Mouse (Mus musculus) liver, embryonic 13.5 days (tissue): ENCODE data around the gene Amd1. TPM values are rescaled to one million over a fixed set of nuclear protein-coding genes. Genes with fewer than 3 reads are reported as not detected.

Source experiments
- ATAC-seq: fragments of 200-750 bp; cut with Nextera tagmentation; 2 replicates; pipeline ENCODE4 v1.8.0; 2017; ENCODE audit warnings: low read depth, mild to moderate bottlenecking, moderate number of reproducible peaks, moderate library complexity
- DNase-seq: peaks from one replicate; pipeline ENCODE4 v3.0.0; 2022
- H3K27ac ChIP-seq: fragments of 300-500 bp; sonication (generic); 2 replicates; pipeline ENCODE4 v1.5.1; 2015; ENCODE audit warnings: moderate library complexity, mild to moderate bottlenecking, inconsistent platforms
- H3K27me3 ChIP-seq: fragments of 300-500 bp; sonication (generic); 2 replicates; pipeline ENCODE4 v1.6.1; 2015; ENCODE audit warnings: mild to moderate bottlenecking, inconsistent platforms
- H3K36me3 ChIP-seq: fragments of 300-500 bp; sonication (generic); 2 replicates; pipeline ENCODE4 v1.6.1; 2015; ENCODE audit warnings: mild to moderate bottlenecking, inconsistent platforms
- H3K4me1 ChIP-seq: fragments of 300-500 bp; sonication (generic); replicated peaks from 2 replicates; pipeline ENCODE4 v1.6.1; 2015; ENCODE audit warnings: inconsistent platforms
- H3K4me2 ChIP-seq: fragments of 300-500 bp; sonication (generic); 2 replicates; pipeline ENCODE4 v1.6.1; 2015; ENCODE audit warnings: inconsistent platforms, mild to moderate bottlenecking, moderate library complexity
- H3K4me3 ChIP-seq: fragments of 300-500 bp; sonication (generic); replicated peaks from 2 replicates; pipeline ENCODE4 v1.5.1; 2015; ENCODE audit warnings: mild to moderate bottlenecking, inconsistent platforms
- H3K9ac ChIP-seq: fragments of 300-500 bp; sonication (generic); 2 replicates; pipeline ENCODE4 v1.6.1; 2015; ENCODE audit warnings: mild to moderate bottlenecking, inconsistent platforms
- H3K9me3 ChIP-seq: fragments of 300-500 bp; sonication (generic); replicated peaks from 2 replicates; pipeline ENCODE4 v1.6.1; 2016; ENCODE audit warnings: inconsistent platforms
- WGBS: fragments of 180-500 bp; shearing (Covaris S2); methylation state at CpG from one replicate; pipeline ENCODE4 v1.1.7; 2015; ENCODE audit not compliant: insufficient replicate concordance; 5-methylcytosine and 5-hydroxymethylcytosine counted together
- polyA plus RNA-seq: library from polyadenylated mRNA; unstranded; fragments of >200 nt; fragmentation: Nextera tagmentation; extraction: Ambion mirVana; gene quantifications from 2 replicates; pipeline ENCODE4 v1.2.1, GENCODE M21; 2015

Amd1 gene
- polyA plus RNA-seq, 1 experiment from 2014 or later: 58.0 TPM

DNA sequence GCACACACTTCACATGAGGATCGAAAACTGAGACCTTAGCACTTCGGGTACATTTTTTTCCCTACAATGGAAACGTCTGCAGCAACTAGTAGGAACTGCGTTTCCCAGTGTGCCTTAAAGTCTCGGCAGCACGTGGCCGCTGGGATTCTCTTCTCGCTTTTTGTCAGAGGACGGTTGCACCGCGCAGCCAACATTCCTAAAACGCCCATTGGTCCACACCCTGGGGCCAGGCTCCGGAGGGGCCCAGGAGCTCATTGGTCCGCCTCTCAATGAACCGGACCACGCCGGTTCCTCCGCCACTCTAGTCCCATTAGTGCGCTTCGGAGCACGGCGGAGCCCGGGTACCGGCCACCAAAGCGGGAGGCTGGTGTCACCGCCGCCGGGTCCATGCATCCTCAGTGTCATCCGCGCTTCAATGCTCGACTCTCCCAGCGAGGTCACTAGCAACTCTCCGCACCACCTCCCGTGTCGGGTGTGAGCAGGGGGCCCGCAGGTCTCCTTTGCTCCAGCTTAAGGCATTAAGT, 1.3 kb downstream of the Amd1 start:
- peaks cover 52% of the 10 kb centered on the region for H3K4me1 ChIP-seq
- peaks cover 15% of the 10 kb centered on the region; the same call in 1 of the 2 replicates for H3K36me3 ChIP-seq
- DNase-seq (peak; percentile 86), ATAC-seq (peak; percentile 85)
- no peaks in the 10 kb centered on the region for H3K27me3 ChIP-seq
- peak overlapping the region; percentile 90 for H3K4me3 ChIP-seq
- no peaks in the 10 kb centered on the region; the same call in 1 of the 2 replicates for H3K9me3 ChIP-seq
- H3K9ac ChIP-seq: peak overlapping the region; percentile 98
- peak overlapping the region; percentile 86 for H3K4me2 ChIP-seq
- peak overlapping the region; percentile 93 for H3K27ac ChIP-seq
- under 1% methylated on average over 36 of the region's 36 CpGs for WGBS

DNA sequence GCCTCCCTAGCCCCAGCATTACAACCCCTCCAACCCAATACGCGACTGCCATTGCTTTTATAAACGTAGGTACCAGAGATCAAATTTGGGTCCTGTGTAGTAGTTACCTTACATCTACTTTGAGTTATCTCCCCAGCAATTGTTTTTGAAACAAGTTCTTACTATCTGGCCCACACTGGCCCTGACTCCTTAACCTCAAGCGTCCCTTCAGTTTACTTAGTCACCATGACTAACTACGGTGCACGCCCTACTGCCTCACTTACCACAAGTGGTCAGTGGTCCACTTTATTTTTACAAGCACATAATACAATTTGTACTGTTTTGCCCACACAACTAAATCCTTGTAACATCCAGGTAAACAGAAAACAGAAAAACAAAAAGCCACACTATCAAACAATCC, 9.3 kb downstream of the Amd1 start:
- no peaks in the 10 kb centered on the region for H3K27me3 ChIP-seq
- H3K4me3 ChIP-seq: no peak overlapping the region
- no peak overlapping the region for H3K4me2 ChIP-seq
- no peak for DNase-seq
- H3K9me3 ChIP-seq: no peaks in the 10 kb centered on the region
- no peak overlapping the region for H3K9ac ChIP-seq
- H3K4me1 ChIP-seq: peaks cover 50% of the 10 kb centered on the region
- no peak for ATAC-seq
- peaks cover 75% of the 10 kb centered on the region for H3K36me3 ChIP-seq
- 84% methylated on average over 6 of the region's 6 CpGs for WGBS
- peak overlapping the region; percentile 47 for H3K27ac ChIP-seq

GRCm38 (mm10) chr10:40286767-40287166, 15.2 kb downstream of the Amd1 start:
- DNase-seq (no peak), ATAC-seq (no peak)
- Histone ChIP-seq H3K27ac (no peak overlapping the region), H3K36me3 (peaks cover 49% of the 10 kb centered on the region), H3K9ac (no peak overlapping the region), H3K4me2 (no peak overlapping the region), H3K4me3 (no peak overlapping the region), H3K27me3 (no peaks in the 10 kb centered on the region), H3K9me3 (no peaks in the 10 kb centered on the region), H3K4me1 (no peaks in the 10 kb centered on the region; the same call in 1 of the 2 replicates)
- 51% methylated on average over 1 of the region's 1 CpGs for WGBS

GRCm38 (mm10) chr10:40285571-40285970, 16.4 kb downstream of the Amd1 start:
- ATAC-seq: peak; percentile 25; the same call in 1 of the 2 replicates
- Histone ChIP-seq H3K9me3 (no peaks in the 10 kb centered on the region), H3K4me1 (no peaks in the 10 kb centered on the region; the same call in 1 of the 2 replicates), H3K27ac (no peak overlapping the region), H3K27me3 (no peaks in the 10 kb centered on the region), H3K36me3 (peaks cover 37% of the 10 kb centered on the region), H3K9ac (no peak overlapping the region), H3K4me2 (no peak overlapping the region), H3K4me3 (no peak overlapping the region)
- WGBS: 76% methylated on average over 1 of the region's 1 CpGs
- DNase-seq: no peak

DNA sequence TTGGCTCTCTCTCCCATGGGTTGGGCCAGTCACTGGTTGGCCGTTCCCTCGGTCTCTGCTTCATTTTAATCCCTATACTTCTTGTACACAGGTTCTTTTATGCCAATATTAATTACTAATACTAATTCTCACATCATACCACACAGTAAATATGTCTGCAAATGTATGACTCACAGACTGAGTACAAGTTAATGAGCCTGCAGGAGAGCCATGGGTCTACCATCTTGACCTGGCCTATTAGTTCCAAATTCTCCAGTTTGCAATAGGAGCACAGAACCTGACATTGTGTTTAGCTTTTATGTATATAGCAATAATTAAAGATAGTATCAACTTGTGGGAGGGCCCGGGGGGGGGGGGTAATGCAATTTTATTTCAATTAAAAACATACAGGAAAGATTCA, 17.0 kb downstream of the Amd1 start:
- no peak overlapping the region for H3K9ac ChIP-seq
- H3K4me1 ChIP-seq: no peaks in the 10 kb centered on the region; the same call in 1 of the 2 replicates
- no peaks in the 10 kb centered on the region for H3K27me3 ChIP-seq
- H3K36me3 ChIP-seq: peaks cover 31% of the 10 kb centered on the region
- DNase-seq (no peak), ATAC-seq (no peak)
- no peak overlapping the region for H3K27ac ChIP-seq
- H3K4me3 ChIP-seq: no peak overlapping the region
- H3K9me3 ChIP-seq: no peaks in the 10 kb centered on the region
- WGBS: 78% methylated on average over 3 of the region's 3 CpGs
- no peak overlapping the region for H3K4me2 ChIP-seq

DNA sequence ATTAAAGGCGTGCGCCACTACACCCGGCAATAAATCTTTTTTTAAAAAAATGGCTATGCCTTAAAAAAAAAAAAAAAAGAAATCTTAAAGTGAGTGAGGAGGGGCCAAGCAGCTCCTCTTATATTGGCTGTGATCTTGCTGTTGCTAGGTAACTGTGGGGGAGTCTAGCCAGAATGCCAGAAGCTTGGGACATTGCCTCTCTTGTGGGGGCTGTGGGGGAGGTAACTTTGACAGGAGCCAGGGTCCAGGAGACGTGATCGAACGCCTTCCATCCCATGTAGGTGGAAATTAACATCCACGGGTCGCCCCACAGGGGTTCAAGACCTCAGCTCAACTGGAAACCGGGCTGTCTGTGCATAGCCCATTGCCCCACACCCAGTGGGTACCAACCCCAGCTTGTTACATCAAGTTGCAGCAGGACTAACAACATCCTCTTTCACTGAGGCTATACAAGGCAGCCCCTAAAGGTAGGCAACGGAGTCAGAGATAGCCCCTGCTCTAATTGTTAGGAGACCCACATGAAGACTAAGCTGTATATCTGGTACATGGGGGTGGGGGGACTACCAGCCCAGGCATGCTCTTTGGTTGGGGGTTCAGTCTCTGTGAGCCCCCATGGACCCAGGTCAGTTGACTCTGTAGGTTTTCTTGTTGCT, 17.7 kb downstream of the Amd1 start:
- ATAC-seq (peak; percentile 28; the same call in 1 of the 2 replicates), DNase-seq (no peak)
- WGBS: 82% methylated on average over 10 of the region's 10 CpGs
- no peaks in the 10 kb centered on the region for H3K27me3 ChIP-seq
- H3K36me3 ChIP-seq: peaks cover 24% of the 10 kb centered on the region
- H3K4me1 ChIP-seq: peaks cover 3% of the 10 kb centered on the region
- H3K9me3 ChIP-seq: no peaks in the 10 kb centered on the region
- no peak overlapping the region for H3K9ac ChIP-seq
- no peak overlapping the region for H3K27ac ChIP-seq
- H3K4me2 ChIP-seq: no peak overlapping the region
- no peak overlapping the region for H3K4me3 ChIP-seq

GRCm38 (mm10) chr10:40283636-40284035, 18.4 kb downstream of the Amd1 start:
- no peak for DNase-seq
- no peaks in the 10 kb centered on the region for H3K9me3 ChIP-seq
- H3K4me2 ChIP-seq: no peak overlapping the region
- peaks cover 10% of the 10 kb centered on the region for H3K4me1 ChIP-seq
- ATAC-seq: no peak
- H3K9ac ChIP-seq: no peak overlapping the region
- H3K27ac ChIP-seq: no peak overlapping the region
- H3K36me3 ChIP-seq: peaks cover 23% of the 10 kb centered on the region
- WGBS: 85% methylated on average over 9 of the region's 9 CpGs
- H3K27me3 ChIP-seq: no peaks in the 10 kb centered on the region
- H3K4me3 ChIP-seq: no peak overlapping the region

- no peak for ATAC-seq
- no peak overlapping the region for H3K27ac ChIP-seq
- peaks cover 21% of the 10 kb centered on the region for H3K4me1 ChIP-seq
- DNase-seq: no peak
- no peak overlapping the region for H3K4me2 ChIP-seq
- no peak overlapping the region for H3K4me3 ChIP-seq
- 85% methylated on average over 2 of the region's 2 CpGs for WGBS
- H3K9ac ChIP-seq: no peak overlapping the region
- H3K36me3 ChIP-seq: peaks cover 16% of the 10 kb centered on the region
- no peaks in the 10 kb centered on the region for H3K27me3 ChIP-seq
- H3K9me3 ChIP-seq: no peaks in the 10 kb centered on the region
Observed at GRCm38 (mm10) chr10:40281565-40281964, 20.4 kb downstream of the Amd1 start.

GRCm38 (mm10) chr10:40278317-40278716, 23.7 kb downstream of the Amd1 start:
- Histone ChIP-seq H3K4me3 (no peak overlapping the region), H3K4me1 (peaks cover 51% of the 10 kb centered on the region), H3K27ac (no peak overlapping the region), H3K36me3 (no peaks in the 10 kb centered on the region), H3K9ac (no peak overlapping the region), H3K4me2 (no peak overlapping the region), H3K9me3 (no peaks in the 10 kb centered on the region), H3K27me3 (no peaks in the 10 kb centered on the region)
- no peak for ATAC-seq
- DNase-seq: no peak
- WGBS: 51% methylated on average over 5 of the region's 5 CpGs

- peak overlapping the region; percentile 76 for H3K27ac ChIP-seq
Observed at GRCm38 (mm10) chr10:40275991-40276390, 26.0 kb downstream of the Amd1 start.

DNA sequence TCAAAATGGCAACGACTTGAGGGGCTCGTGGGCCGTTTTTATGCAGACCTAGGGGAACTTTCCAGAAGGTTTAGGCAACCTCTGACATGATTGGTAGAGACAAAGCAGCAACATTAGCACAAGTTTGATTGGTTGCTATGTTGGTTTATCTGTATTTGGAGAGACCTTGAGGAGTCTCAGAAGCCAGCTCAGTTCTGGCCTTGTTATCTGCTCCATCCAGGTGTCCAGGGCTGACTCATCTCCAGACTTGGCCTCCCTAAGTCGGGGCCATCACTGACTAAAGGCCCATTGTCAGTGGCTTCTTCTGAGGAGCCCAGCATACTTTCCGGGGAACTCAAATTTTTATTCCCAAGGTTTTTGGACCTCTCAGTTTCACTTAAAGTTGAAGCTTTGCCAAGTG, 28.0 kb downstream of the Amd1 start:
- Histone ChIP-seq H3K27ac (peak overlapping the region; percentile 93), H3K4me3 (0 out of 2 replicates have a peak overlapping the region, but pooled peaks have one; percentile 22), H3K36me3 (no peaks in the 10 kb centered on the region), H3K4me2 (peak overlapping the region; percentile 63), H3K4me1 (peaks cover 55% of the 10 kb centered on the region), H3K9ac (peak overlapping the region; percentile 53), H3K27me3 (no peaks in the 10 kb centered on the region), H3K9me3 (no peaks in the 10 kb centered on the region)
- 31% methylated on average over 5 of the region's 5 CpGs for WGBS
- ATAC-seq (peak; percentile 99), DNase-seq (peak; percentile 78)

More at GRCm38 (mm10) chr10:40275991-40276390, 26.0 kb downstream of the Amd1 start:
- peaks cover 62% of the 10 kb centered on the region for H3K4me1 ChIP-seq
- peak overlapping the region; percentile 27; the same call in 1 of the 2 replicates for H3K4me2 ChIP-seq
- 22% methylated on average over 7 of the region's 7 CpGs for WGBS
- no peak overlapping the region for H3K4me3 ChIP-seq
- H3K9ac ChIP-seq: peak overlapping the region; percentile 49
- DNase-seq (peak; percentile 16), ATAC-seq (0 out of 2 replicates have a peak, but pooled peaks have one; percentile 7)
- no peaks in the 10 kb centered on the region for H3K36me3 ChIP-seq
- no peaks in the 10 kb centered on the region for H3K9me3 ChIP-seq
- no peaks in the 10 kb centered on the region for H3K27me3 ChIP-seq

DNA sequence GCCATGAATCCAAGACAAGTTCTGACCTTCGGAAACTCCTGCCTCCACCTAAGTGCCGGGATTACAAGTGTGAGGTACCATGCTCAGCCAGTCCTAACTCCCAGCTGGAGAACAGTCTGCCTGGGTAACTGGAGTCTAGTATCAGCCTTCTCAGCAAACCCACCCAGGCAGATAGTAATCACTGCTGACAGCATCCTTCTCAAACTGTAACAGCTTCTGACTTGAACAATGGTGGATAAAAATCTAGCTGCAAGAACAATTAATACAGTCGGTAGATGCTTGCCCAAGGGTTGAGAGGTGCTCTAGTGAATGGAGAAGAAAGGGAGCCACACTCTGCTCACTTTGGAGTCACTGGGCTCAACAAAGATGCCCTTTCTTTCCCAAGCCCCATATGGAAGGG, 30.8 kb downstream of the Amd1 start:
- H3K9me3 ChIP-seq: no peaks in the 10 kb centered on the region
- peaks cover 38% of the 10 kb centered on the region for H3K4me1 ChIP-seq
- no peaks in the 10 kb centered on the region for H3K27me3 ChIP-seq
- DNase-seq: no peak
- no peak for ATAC-seq
- H3K4me2 ChIP-seq: no peak overlapping the region
- H3K9ac ChIP-seq: no peak overlapping the region
- no peaks in the 10 kb centered on the region for H3K36me3 ChIP-seq
- H3K27ac ChIP-seq: no peak overlapping the region
- H3K4me3 ChIP-seq: no peak overlapping the region
- 76% methylated on average over 3 of the region's 3 CpGs for WGBS
